Mouse (Mus musculus) CH12.LX (cell line): ENCODE measurements at regions not wholly inside any gene's neighbourhood (a gene's known extent, or its start where the extent isn't known, plus 50 kb on each side); places are given as distances from the start of the nearest gene placed in this dataset.

Source experiments
- CTCF ChIP-seq, 2 experiments: IDR thresholded peaks in 1 of 2; conservative IDR thresholded peaks in 1 of 2; 2 replicates each; pipeline ENCODE4 v1.5.1; 2011 to 2012; ENCODE audit warnings: low read depth in 2 of 2, low read length in 2 of 2, improper control_type of control experiment in 1 of 2, inconsistent platforms in 1 of 2, mild to moderate bottlenecking in 1 of 2, moderate library complexity in 1 of 2
- EP300 ChIP-seq: IDR thresholded peaks from 2 replicates; pipeline ENCODE4 v1.6.1; 2011; ENCODE audit warnings: low read length, improper control_type of control experiment
- HCFC1 ChIP-seq: IDR thresholded peaks from 2 replicates; pipeline ENCODE4 v1.6.1; 2012; ENCODE audit warnings: low read depth, mild to moderate bottlenecking, inconsistent platforms, low read length, improper control_type of control experiment
- MAFK ChIP-seq: IDR thresholded peaks from 2 replicates; pipeline ENCODE4 v1.6.1; 2011; ENCODE audit warnings: low read length, improper control_type of control experiment; ENCODE audit not compliant: insufficient replicate concordance
- POLR2A ChIP-seq: IDR thresholded peaks from 2 replicates; pipeline ENCODE4 v1.6.1; 2011; ENCODE audit warnings: low read depth, mild to moderate bottlenecking, improper control_type of control experiment, low read length
- UBTF ChIP-seq: IDR thresholded peaks from 2 replicates; pipeline ENCODE4 v1.6.1; 2012; ENCODE audit warnings: low read depth, mild to moderate bottlenecking, inconsistent platforms, low read length, improper control_type of control experiment, moderate library complexity
- ZMIZ1 ChIP-seq: IDR thresholded peaks from 2 replicates; pipeline ENCODE4 v1.6.1; 2012; ENCODE audit warnings: low read depth, mild to moderate bottlenecking, inconsistent platforms, low read length, improper control_type of control experiment

DNA sequence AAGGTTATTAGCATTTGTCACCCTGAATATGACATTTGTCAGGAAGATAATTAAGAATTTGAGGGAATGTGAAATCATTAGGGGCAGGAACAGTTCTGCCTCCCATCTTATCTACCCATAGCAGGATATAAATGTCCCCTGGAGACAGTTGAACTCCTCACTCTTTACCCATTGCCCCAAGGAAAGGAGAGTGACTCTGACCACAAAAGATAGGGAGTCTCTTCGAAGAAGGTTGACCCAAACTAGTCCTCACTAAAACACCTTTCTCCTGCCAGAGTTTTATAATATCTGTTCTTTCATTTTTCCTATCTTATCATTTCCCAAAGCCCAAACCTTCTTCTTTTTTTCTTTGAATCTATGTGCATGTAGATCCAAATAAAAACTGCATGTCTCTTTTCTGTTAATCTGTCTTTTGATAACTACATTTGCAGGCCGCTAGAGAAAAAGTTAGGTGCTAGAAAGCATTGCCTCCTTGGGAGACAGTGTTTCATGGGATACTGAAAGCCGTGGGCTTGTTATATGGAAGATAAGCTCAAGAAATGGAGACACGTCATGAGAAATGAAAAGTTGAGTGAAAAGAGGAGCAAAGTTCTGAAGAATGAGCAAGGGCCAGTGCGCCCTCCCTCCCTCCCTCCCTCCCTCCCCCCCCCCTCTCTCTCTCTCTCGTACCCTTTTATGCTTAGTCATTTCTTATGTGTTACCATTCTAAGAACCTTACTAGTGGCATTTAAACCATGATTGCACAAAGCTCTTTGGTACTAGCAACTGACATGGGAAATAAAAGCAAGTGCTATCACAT lies 341.6 kb downstream of the Rnd3 start:
- TF ChIP-seq ZMIZ1: no peak
- TF ChIP-seq CTCF (conservative IDR thresholded peaks at IDR 0.05 in 1 of 2, IDR thresholded peaks at IDR 0.05 in 1 of 2; ENCODE audit: low read depth in 2 of 2, low read length in 2 of 2): no peak
- no peak for TF ChIP-seq POLR2A
- no peak for TF ChIP-seq UBTF
- TF ChIP-seq HCFC1: no peak
- TF ChIP-seq MAFK: no peak
- no peak for TF ChIP-seq EP300
